Mouse (Mus musculus) testis, adult 2 months (tissue): Measurements from ENCODE around the gene Pwp2.

Source experiments
- CTCF ChIP-seq: fragments of 200-500 bp; IDR thresholded peaks from 2 replicates; pipeline ENCODE4 v1.5.1; 2012; ENCODE audit warnings: low read depth, mild to moderate bottlenecking, inconsistent platforms, low read length, moderate library complexity; ENCODE audit not compliant: control insufficient read depth, insufficient read depth, insufficient replicate concordance
- POLR2A ChIP-seq: fragments of 200-500 bp; IDR thresholded peaks from 2 replicates; pipeline ENCODE4 v1.6.1; 2012; ENCODE audit warnings: low read depth, mild to moderate bottlenecking, inconsistent platforms, low read length, moderate library complexity; ENCODE audit not compliant: control insufficient read depth

DNA sequence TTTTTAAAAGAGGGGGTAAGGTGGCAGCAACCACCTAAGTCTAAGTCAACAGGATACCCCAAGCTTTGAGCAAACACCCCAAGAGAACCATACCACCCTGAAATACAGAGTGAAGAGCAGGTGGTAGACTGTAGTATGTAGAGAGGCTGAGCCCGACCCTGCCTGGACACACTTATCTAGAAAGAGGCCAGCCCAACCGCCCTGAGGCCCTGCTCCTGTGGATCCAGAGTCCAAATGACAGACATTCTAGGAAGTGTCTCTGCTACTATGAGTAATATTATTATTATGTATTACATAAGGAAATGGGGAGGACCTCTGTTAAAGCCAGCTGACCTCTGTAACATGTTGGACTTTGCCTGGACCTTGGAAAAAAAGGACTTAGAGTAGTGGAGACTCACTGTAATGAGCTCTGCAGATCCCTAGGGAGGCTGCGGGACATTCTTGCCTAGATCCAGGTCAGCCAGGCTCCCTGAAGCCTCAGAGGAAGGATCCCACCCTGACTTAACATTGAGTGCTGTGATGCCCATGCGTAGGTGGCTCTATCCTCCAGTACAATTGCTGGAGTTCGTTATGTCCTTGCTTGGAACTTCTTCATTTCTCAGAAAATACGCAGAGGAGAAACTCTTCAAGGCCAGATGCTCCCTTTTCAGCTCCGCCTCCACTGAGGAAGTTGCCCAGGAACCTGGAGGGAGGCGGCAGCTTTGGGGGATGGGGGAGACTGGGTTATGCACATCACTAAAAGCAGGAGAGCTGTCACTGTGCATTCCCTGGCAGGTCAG lies 41.0 kb downstream of the Pwp2 start:
- no peak for TF ChIP-seq CTCF
- no peak for TF ChIP-seq POLR2A
